Mouse (Mus musculus): ENCODE data around the gene Ddost. TPM values are rescaled to one million over a fixed set of nuclear protein-coding genes. Genes with fewer than 3 reads are reported as not detected.

The Ddost gene
- polyA plus RNA-seq, 1 experiment from 2014 or later: 289 TPM

- H3K9me3 ChIP-seq (replicated peaks; ENCODE audit: low read length): no peaks in the 10 kb centered on the region
- peaks cover 40% of the 10 kb centered on the region for H3K36me3 ChIP-seq (ENCODE audit: insufficient read depth, low read length)
- no peak for DNase-seq (ENCODE audit: low spot score)
Measured at GRCm38 (mm10) chr4:138316369-138316768, 11.8 kb downstream of the Ddost start.

DNA sequence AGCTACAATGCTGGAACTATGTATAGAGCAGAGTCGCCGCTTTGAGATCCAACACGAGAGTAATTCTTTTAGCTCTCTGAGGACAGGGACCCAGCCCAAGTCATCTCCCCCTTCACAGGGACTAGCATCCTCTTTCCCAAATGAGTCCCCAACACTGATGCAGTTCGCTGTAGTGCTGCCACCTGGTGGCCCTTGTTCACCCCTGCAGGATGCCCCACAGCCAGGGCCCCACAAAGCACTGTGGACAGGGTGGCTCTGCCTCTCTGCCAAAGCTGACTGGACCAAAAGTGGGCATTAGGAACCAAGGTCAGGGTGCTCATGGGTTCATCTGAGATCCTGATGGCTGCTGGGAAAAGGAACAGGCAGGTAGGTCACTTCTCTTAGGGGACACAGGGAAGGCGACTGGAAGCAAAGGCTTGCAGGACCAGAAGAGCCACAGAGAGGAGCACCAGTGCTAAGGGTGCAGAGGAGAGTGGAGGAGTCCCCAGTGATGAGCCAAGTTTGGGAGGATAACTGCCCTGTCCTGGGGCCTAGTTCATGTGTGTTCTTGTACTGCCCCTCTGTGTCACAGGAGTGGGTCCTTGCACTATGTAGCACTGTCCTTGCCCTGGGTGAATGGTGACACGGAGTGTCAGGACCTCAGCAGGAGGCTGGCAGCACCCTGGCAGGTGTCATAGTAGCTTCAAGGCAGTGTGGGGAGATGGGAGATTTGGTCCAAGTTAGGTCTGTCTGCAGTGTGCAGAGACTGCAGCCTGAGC lies 14.2 kb downstream of the Ddost start:
- no peak overlapping the region for H3K4me3 ChIP-seq (replicated peaks; ENCODE audit: low read depth, low read length)
- 53% methylated on average over 6 of the region's 6 CpGs for WGBS
- no peaks in the 10 kb centered on the region for H3K27me3 ChIP-seq (ENCODE audit: insufficient read depth, low read length)
- no peak overlapping the region for H3K27ac ChIP-seq
- H3K36me3 ChIP-seq (ENCODE audit: insufficient read depth, low read length): peaks cover 29% of the 10 kb centered on the region; the same call in 1 of the 2 replicates
- peak; percentile 85 for TF ChIP-seq CTCF (IDR thresholded peaks at IDR 0.05; ENCODE audit: low read depth)
- no peak overlapping the region for H3K4me2 ChIP-seq (ENCODE audit: low read length)
- H3K9ac ChIP-seq (ENCODE audit: low read depth, low read length): no peak overlapping the region
- peak; percentile 11; the same call in 1 of the 2 replicates for ATAC-seq (replicated peaks; ENCODE audit: low FRiP score, low read depth)
- H3K9me3 ChIP-seq (replicated peaks; ENCODE audit: low read length): no peaks in the 10 kb centered on the region
- no peaks in the 10 kb centered on the region for H3K4me1 ChIP-seq (replicated peaks; ENCODE audit: insufficient read depth, low read length)
- peak; percentile 60 for DNase-seq (ENCODE audit: low spot score)

More at GRCm38 (mm10) chr4:138316369-138316768, 11.8 kb downstream of the Ddost start:
- TF ChIP-seq CTCF (IDR thresholded peaks at IDR 0.05; ENCODE audit: low read depth): no peak; the same call in 1 of the 2 replicates
- Histone ChIP-seq H3K27me3 (ENCODE audit: insufficient read depth, low read length) (no peaks in the 10 kb centered on the region), H3K9ac (ENCODE audit: low read depth, low read length) (no peak overlapping the region), H3K4me1 (replicated peaks; ENCODE audit: insufficient read depth, low read length) (no peaks in the 10 kb centered on the region), H3K4me3 (replicated peaks; ENCODE audit: low read depth, low read length) (no peak overlapping the region), H3K27ac (no peak overlapping the region), H3K4me2 (ENCODE audit: low read length) (no peak overlapping the region)
- WGBS: 93% methylated on average over 6 of the region's 6 CpGs
- no peak for ATAC-seq (replicated peaks; ENCODE audit: low FRiP score, low read depth)

DNA sequence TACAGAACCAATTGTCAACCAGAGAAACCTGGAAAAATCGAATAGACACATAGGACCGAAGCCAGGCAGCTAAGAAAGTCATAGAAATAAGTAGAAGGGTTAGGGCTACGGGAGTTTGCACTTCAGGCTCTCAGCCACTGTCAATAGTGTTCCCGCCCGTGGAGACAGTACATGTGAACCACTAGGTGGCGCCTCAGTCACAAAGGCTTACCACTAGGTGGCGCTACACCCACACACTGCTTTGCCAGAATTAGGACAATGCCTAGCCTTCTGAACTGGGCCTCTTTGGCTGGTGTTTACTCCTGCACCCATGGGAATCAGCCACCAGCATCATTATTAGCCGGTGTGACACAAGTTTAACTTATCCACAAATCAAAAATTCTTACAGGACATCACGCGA lies 15.0 kb downstream of the Ddost start:
- Histone ChIP-seq H3K4me2 (ENCODE audit: low read length) (no peak overlapping the region), H3K36me3 (ENCODE audit: insufficient read depth, low read length) (peaks cover 21% of the 10 kb centered on the region; the same call in 1 of the 2 replicates), H3K9ac (ENCODE audit: low read depth, low read length) (no peak overlapping the region), H3K27me3 (ENCODE audit: insufficient read depth, low read length) (no peaks in the 10 kb centered on the region), H3K4me1 (replicated peaks; ENCODE audit: insufficient read depth, low read length) (no peaks in the 10 kb centered on the region), H3K9me3 (replicated peaks; ENCODE audit: low read length) (no peaks in the 10 kb centered on the region), H3K27ac (no peak overlapping the region), H3K4me3 (replicated peaks; ENCODE audit: low read depth, low read length) (no peak overlapping the region)
- peak; percentile 47; the same call in 1 of the 2 replicates for ATAC-seq (replicated peaks; ENCODE audit: low FRiP score, low read depth)
- DNase-seq (ENCODE audit: low spot score): peak; percentile 89
- WGBS: 29% methylated on average over 10 of the region's 10 CpGs
- peak; percentile 100 for TF ChIP-seq CTCF (IDR thresholded peaks at IDR 0.05; ENCODE audit: low read depth)

GRCm38 (mm10) chr4:138320711-138321110 lies 16.2 kb downstream of the Ddost start:
- 83% methylated on average over 11 of the region's 11 CpGs for WGBS
- Histone ChIP-seq H3K9ac (ENCODE audit: low read depth, low read length) (no peak overlapping the region), H3K27ac (no peak overlapping the region), H3K4me2 (ENCODE audit: low read length) (no peak overlapping the region), H3K9me3 (replicated peaks; ENCODE audit: low read length) (no peaks in the 10 kb centered on the region), H3K36me3 (ENCODE audit: insufficient read depth, low read length) (peaks cover 13% of the 10 kb centered on the region; the same call in 1 of the 2 replicates), H3K27me3 (ENCODE audit: insufficient read depth, low read length) (no peaks in the 10 kb centered on the region), H3K4me3 (replicated peaks; ENCODE audit: low read depth, low read length) (no peak overlapping the region), H3K4me1 (replicated peaks; ENCODE audit: insufficient read depth, low read length) (no peaks in the 10 kb centered on the region)
- ATAC-seq (replicated peaks; ENCODE audit: low FRiP score, low read depth) (no peak), DNase-seq (ENCODE audit: low spot score) (no peak)
- no peak for TF ChIP-seq CTCF (IDR thresholded peaks at IDR 0.05; ENCODE audit: low read depth)

- no peaks in the 10 kb centered on the region for H3K9me3 ChIP-seq (replicated peaks; ENCODE audit: low read length)
- TF ChIP-seq CTCF (IDR thresholded peaks at IDR 0.05; ENCODE audit: low read depth): no peak
- 81% methylated on average over 7 of the region's 7 CpGs for WGBS
- no peak for DNase-seq (ENCODE audit: low spot score)
- no peak overlapping the region for H3K4me3 ChIP-seq (replicated peaks; ENCODE audit: low read depth, low read length)
- H3K27me3 ChIP-seq (ENCODE audit: insufficient read depth, low read length): no peaks in the 10 kb centered on the region
- no peak overlapping the region for H3K27ac ChIP-seq
- H3K4me2 ChIP-seq (ENCODE audit: low read length): no peak overlapping the region
- no peak overlapping the region for H3K9ac ChIP-seq (ENCODE audit: low read depth, low read length)
- peaks cover 12% of the 10 kb centered on the region; the same call in 1 of the 2 replicates for H3K36me3 ChIP-seq (ENCODE audit: insufficient read depth, low read length)
- no peaks in the 10 kb centered on the region for H3K4me1 ChIP-seq (replicated peaks; ENCODE audit: insufficient read depth, low read length)
- ATAC-seq (replicated peaks; ENCODE audit: low FRiP score, low read depth): no peak
Measured at GRCm38 (mm10) chr4:138321488-138321887, 17.0 kb downstream of the Ddost start.

GRCm38 (mm10) chr4:138322692-138323091 lies 18.2 kb downstream of the Ddost start:
- ATAC-seq (replicated peaks; ENCODE audit: low FRiP score, low read depth): no peak
- 78% methylated on average over 4 of the region's 4 CpGs for WGBS
- H3K9ac ChIP-seq (ENCODE audit: low read depth, low read length): no peak overlapping the region
- no peaks in the 10 kb centered on the region for H3K9me3 ChIP-seq (replicated peaks; ENCODE audit: low read length)
- no peaks in the 10 kb centered on the region for H3K27me3 ChIP-seq (ENCODE audit: insufficient read depth, low read length)
- H3K4me3 ChIP-seq (replicated peaks; ENCODE audit: low read depth, low read length): no peak overlapping the region
- TF ChIP-seq CTCF (IDR thresholded peaks at IDR 0.05; ENCODE audit: low read depth): no peak
- no peak for DNase-seq (ENCODE audit: low spot score)
- no peak overlapping the region for H3K27ac ChIP-seq
- no peak overlapping the region for H3K4me2 ChIP-seq (ENCODE audit: low read length)
- H3K4me1 ChIP-seq (replicated peaks; ENCODE audit: insufficient read depth, low read length): no peaks in the 10 kb centered on the region
- H3K36me3 ChIP-seq (ENCODE audit: insufficient read depth, low read length): peaks cover 2% of the 10 kb centered on the region; the same call in 1 of the 2 replicates
